Mouse (Mus musculus) cerebellum, postnatal 25 days (tissue): ENCODE results near the gene Actr8.

Source experiments
- DNase-seq, 2 experiments: peaks; one replicate each; pipeline ENCODE4 v3.0.0; 2021; ENCODE audit warnings: mixed read lengths in 2 of 2

Actr8 gene

GRCm38 (mm10) chr14:29996000-29996751 is 18.0 kb downstream of the Actr8 start:
- DNase-seq = no peak

GRCm38 (mm10) chr14:29997345-29997744 is 19.2 kb downstream of the Actr8 start:
- no peak for DNase-seq

GRCm38 (mm10) chr14:29998747-29999474 is 20.8 kb downstream of the Actr8 start:
- no peak for DNase-seq

GRCm38 (mm10) chr14:29999475-29999811 is 21.3 kb downstream of the Actr8 start:
- DNase-seq = no peak

- DNase-seq = peak; percentile 54 to 74
These were observed 30.8 kb downstream of the Actr8 start, which contains the start of the genes Il17rb and Chdh for GRCm38 (mm10) chr14:30008733-30009575. Gene Il17rb, minus strand, starts transcription at chr14:30008896. Gene Chdh, plus strand, starts transcription at chr14:30009023.

- DNase-seq = peak; percentile 42 to 66
These were observed 31.9 kb downstream of the Actr8 start for GRCm38 (mm10) chr14:30009864-30010560.

GRCm38 (mm10) chr14:30011886-30012560 is 33.9 kb downstream of the Actr8 start:
- no peak for DNase-seq

GRCm38 (mm10) chr14:30014487-30014886 is 36.4 kb downstream of the Actr8 start:
- no peak for DNase-seq

GRCm38 (mm10) chr14:30015008-30015407 is 36.9 kb downstream of the Actr8 start:
- DNase-seq = no peak

- DNase-seq = no peak
These were observed 38.5 kb downstream of the Actr8 start for GRCm38 (mm10) chr14:30016666-30017065.

GRCm38 (mm10) chr14:30017794-30018462 is 39.8 kb downstream of the Actr8 start:
- no peak for DNase-seq

GRCm38 (mm10) chr14:30018463-30018801 is 40.3 kb downstream of the Actr8 start:
- DNase-seq = no peak

GRCm38 (mm10) chr14:30018846-30019245 is 40.7 kb downstream of the Actr8 start:
- DNase-seq = no peak

GRCm38 (mm10) chr14:30019375-30019774 is 41.2 kb downstream of the Actr8 start:
- no peak for DNase-seq

- DNase-seq = no peak
These were observed 41.8 kb downstream of the Actr8 start for GRCm38 (mm10) chr14:30019792-30020575.

GRCm38 (mm10) chr14:30022471-30022870 is 44.3 kb downstream of the Actr8 start:
- DNase-seq = no peak

GRCm38 (mm10) chr14:30024387-30024786 is 46.2 kb downstream of the Actr8 start:
- no peak for DNase-seq

GRCm38 (mm10) chr14:30027378-30027777 is 49.2 kb downstream of the Actr8 start:
- peak in 1 of 2 experiments; percentile 48 for DNase-seq

- no peak for DNase-seq
These were observed 55.3 kb downstream of the Actr8 start for GRCm38 (mm10) chr14:30033405-30033804.

- DNase-seq = peak in 1 of 2 experiments; percentile 25
These were observed 60.3 kb downstream of the Actr8 start for GRCm38 (mm10) chr14:30038431-30038830.

- no peak for DNase-seq
These were observed 61.3 kb downstream of the Actr8 start for GRCm38 (mm10) chr14:30039413-30039812.
